Mouse (Mus musculus): ENCODE results near the gene Eid3. TPM values are rescaled to one million over a fixed set of nuclear protein-coding genes. Genes with fewer than 3 reads are reported as not detected.

Eid3 gene
- polyA plus RNA-seq (2015; fragmentation: Nextera tagmentation; extraction: Ambion mirVana), result 0.15 TPM in 1 of 2 replicates, not detected in the other

- Histone ChIP-seq H3K9ac (replicated peaks) (no peak within 1 kb of the TSS), H3K27ac (ENCODE audit: low read depth) (no peak within 1 kb of the TSS), H3K27me3 (ENCODE audit: insufficient read depth, low read length) (no peaks in the 10 kb centered on the region), H3K4me3 (ENCODE audit: low read depth, low read length) (no peak within 1 kb of the TSS), H3K9me3 (ENCODE audit: low read length) (no peaks in the 10 kb centered on the region), H3K4me2 (ENCODE audit: low read depth, low read length) (no peak within 1 kb of the TSS), H3K4me1 (ENCODE audit: insufficient read depth) (peaks cover 20% of the 10 kb centered on the region), H3K36me3 (replicated peaks; ENCODE audit: insufficient read depth, low read length) (peaks cover 26% of the 10 kb centered on the region)
- TF ChIP-seq CTCF (IDR thresholded peaks at IDR 0.05; ENCODE audit: low read depth) (no peak), EP300 (IDR thresholded peaks at IDR 0.05; ENCODE audit: low read depth) (no peak)
- 70% methylated on average over 9 of the region's 9 CpGs for WGBS (ENCODE audit: insufficient replicate concordance)
- DNase-seq (no peak), ATAC-seq (no peak)
These were observed at the start of gene Eid3 for GRCm38 (mm10) chr10:82866356-82866755. TSS of gene Eid3 (plus strand) at chr10:82866626.

- Histone ChIP-seq H3K27me3 (ENCODE audit: insufficient read depth, low read length) (no peaks in the 10 kb centered on the region), H3K4me1 (ENCODE audit: insufficient read depth) (peaks cover 10% of the 10 kb centered on the region), H3K27ac (ENCODE audit: low read depth) (no peak overlapping the region), H3K4me2 (ENCODE audit: low read depth, low read length) (no peak overlapping the region), H3K4me3 (ENCODE audit: low read depth, low read length) (no peak overlapping the region), H3K9ac (replicated peaks) (no peak overlapping the region), H3K9me3 (ENCODE audit: low read length) (no peaks in the 10 kb centered on the region), H3K36me3 (replicated peaks; ENCODE audit: insufficient read depth, low read length) (no peaks in the 10 kb centered on the region)
- TF ChIP-seq CTCF (IDR thresholded peaks at IDR 0.05; ENCODE audit: low read depth), result no peak
- TF ChIP-seq EP300 (IDR thresholded peaks at IDR 0.05; ENCODE audit: low read depth), result no peak
- ATAC-seq (no peak), DNase-seq (no peak)
- WGBS (ENCODE audit: insufficient replicate concordance), result 88% methylated on average over 3 of the region's 3 CpGs
These were observed 48.9 kb upstream of the Eid3 start for GRCm38 (mm10) chr10:82817514-82817913.

GRCm38 (mm10) chr10:82817936-82818335, 48.5 kb upstream of the Eid3 start:
- Histone ChIP-seq H3K36me3 (replicated peaks; ENCODE audit: insufficient read depth, low read length) (no peaks in the 10 kb centered on the region), H3K9me3 (ENCODE audit: low read length) (no peaks in the 10 kb centered on the region), H3K4me1 (ENCODE audit: insufficient read depth) (peaks cover 10% of the 10 kb centered on the region), H3K27me3 (ENCODE audit: insufficient read depth, low read length) (no peaks in the 10 kb centered on the region), H3K27ac (ENCODE audit: low read depth) (no peak overlapping the region), H3K4me3 (ENCODE audit: low read depth, low read length) (no peak overlapping the region), H3K9ac (replicated peaks) (no peak overlapping the region), H3K4me2 (ENCODE audit: low read depth, low read length) (no peak overlapping the region)
- DNase-seq, result no peak
- TF ChIP-seq EP300 (IDR thresholded peaks at IDR 0.05; ENCODE audit: low read depth), result no peak
- WGBS (ENCODE audit: insufficient replicate concordance), result 39% methylated on average over 9 of the region's 9 CpGs
- no peak for ATAC-seq

- H3K27ac ChIP-seq (ENCODE audit: low read depth), result no peak overlapping the region
- no peaks in the 10 kb centered on the region for H3K9me3 ChIP-seq (ENCODE audit: low read length)
- H3K4me2 ChIP-seq (ENCODE audit: low read depth, low read length), result no peak overlapping the region
- no peak overlapping the region for H3K4me3 ChIP-seq (ENCODE audit: low read depth, low read length)
- ATAC-seq, result no peak
- no peaks in the 10 kb centered on the region for H3K36me3 ChIP-seq (replicated peaks; ENCODE audit: insufficient read depth, low read length)
- TF ChIP-seq EP300 (IDR thresholded peaks at IDR 0.05; ENCODE audit: low read depth) (no peak), CTCF (IDR thresholded peaks at IDR 0.05; ENCODE audit: low read depth) (no peak)
- no peak overlapping the region for H3K9ac ChIP-seq (replicated peaks)
- no peaks in the 10 kb centered on the region for H3K27me3 ChIP-seq (ENCODE audit: insufficient read depth, low read length)
- DNase-seq, result no peak
- WGBS (ENCODE audit: insufficient replicate concordance), result 68% methylated on average over 6 of the region's 6 CpGs
- peaks cover 10% of the 10 kb centered on the region for H3K4me1 ChIP-seq (ENCODE audit: insufficient read depth)
These were observed 47.8 kb upstream of the Eid3 start for GRCm38 (mm10) chr10:82818661-82819060.

GRCm38 (mm10) chr10:82823108-82823778, 43.2 kb upstream of the Eid3 start:
- 76% methylated on average over 14 of the region's 14 CpGs for WGBS (ENCODE audit: insufficient replicate concordance)

GRCm38 (mm10) chr10:82823779-82824177, 42.6 kb upstream of the Eid3 start:
- H3K4me3 ChIP-seq (ENCODE audit: low read depth, low read length), result no peak overlapping the region
- no peak for ATAC-seq
- WGBS (ENCODE audit: insufficient replicate concordance), result 74% methylated on average over 5 of the region's 5 CpGs

More at GRCm38 (mm10) chr10:82823108-82823778, 43.2 kb upstream of the Eid3 start:
- Histone ChIP-seq H3K27me3 (ENCODE audit: insufficient read depth, low read length) (no peaks in the 10 kb centered on the region), H3K4me2 (ENCODE audit: low read depth, low read length) (no peak overlapping the region), H3K27ac (ENCODE audit: low read depth) (no peak overlapping the region), H3K9me3 (ENCODE audit: low read length) (no peaks in the 10 kb centered on the region), H3K4me1 (ENCODE audit: insufficient read depth) (no peaks in the 10 kb centered on the region), H3K4me3 (ENCODE audit: low read depth, low read length) (no peak overlapping the region), H3K36me3 (replicated peaks; ENCODE audit: insufficient read depth, low read length) (no peaks in the 10 kb centered on the region), H3K9ac (replicated peaks) (no peak overlapping the region)
- DNase-seq (no peak), ATAC-seq (no peak)
- TF ChIP-seq CTCF (IDR thresholded peaks at IDR 0.05; ENCODE audit: low read depth) (no peak), EP300 (IDR thresholded peaks at IDR 0.05; ENCODE audit: low read depth) (no peak)

More at GRCm38 (mm10) chr10:82823779-82824177, 42.6 kb upstream of the Eid3 start:
- no peak overlapping the region for H3K27ac ChIP-seq (ENCODE audit: low read depth)
- no peak overlapping the region for H3K9ac ChIP-seq (replicated peaks)
- H3K27me3 ChIP-seq (ENCODE audit: insufficient read depth, low read length), result no peaks in the 10 kb centered on the region
- H3K9me3 ChIP-seq (ENCODE audit: low read length), result no peaks in the 10 kb centered on the region
- no peaks in the 10 kb centered on the region for H3K36me3 ChIP-seq (replicated peaks; ENCODE audit: insufficient read depth, low read length)
- TF ChIP-seq CTCF (IDR thresholded peaks at IDR 0.05; ENCODE audit: low read depth) (no peak), EP300 (IDR thresholded peaks at IDR 0.05; ENCODE audit: low read depth) (no peak)
- no peak for DNase-seq
- no peaks in the 10 kb centered on the region for H3K4me1 ChIP-seq (ENCODE audit: insufficient read depth)
- no peak overlapping the region for H3K4me2 ChIP-seq (ENCODE audit: low read depth, low read length)

Data from liver, postnatal 0 days (tissue).